Comparison of ENCODE assay signal across 11 mouse cellular contexts in the genomic region with DNA sequence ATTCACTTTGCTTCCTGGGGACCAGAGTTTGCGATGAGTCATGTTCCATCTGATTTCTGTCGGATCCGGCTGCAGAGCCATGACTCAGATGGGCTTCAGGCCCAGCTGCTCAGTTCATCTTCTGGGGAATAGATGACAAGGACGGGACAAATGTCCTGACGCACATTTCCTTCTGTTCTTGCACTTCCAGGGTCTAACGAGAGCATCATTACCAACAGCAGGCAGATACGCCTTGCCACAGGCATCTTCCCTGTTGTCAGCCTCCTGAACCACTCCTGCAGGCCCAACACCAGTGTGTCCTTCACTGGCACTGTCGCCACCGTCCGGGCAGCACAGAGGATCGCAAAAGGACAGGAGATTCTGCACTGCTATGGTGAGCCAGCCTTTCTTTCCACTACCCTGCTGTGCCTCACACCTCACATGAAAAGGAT. TPM values are rescaled to one million over a fixed set of nuclear protein-coding genes. Genes with fewer than 3 reads are reported as not detected.
DNase-seq lines count a peak whose midpoint lies in the region.
"Had no signal": no experiment of that assay in that cellular context is flagged by ENCODE, and none has a peak within 500 bp of the region (broad histone marks: within the 10 kb centered on the region; RNA-seq: fewer than 3 reads in every experiment).

No protein-coding gene starts in this region.

- DNase-seq in layer of hippocampus, adult 11-12 months (ENCODE audit: low spot score), result peak; percentile 58
- no peak for DNase-seq in layer of hippocampus, postnatal 10 days (ENCODE audit: low spot score in 2 of 2)
- DNase-seq in MN1 (ENCODE audit: low spot score), result peak; percentile 69
- peak; percentile 22 for DNase-seq in c-Kit-positive CD71-negative TER-119-negative erythroid progenitor cells, embryonic 14.5 days (ENCODE audit: low read depth)
- peak; percentile 45 for DNase-seq in left cerebral cortex, postnatal 14 days (ENCODE audit: low spot score in 2 of 2)
- no peak for DNase-seq in spleen, postnatal 14 days (ENCODE audit: low spot score in 2 of 2)
- no peak for DNase-seq in heart, adult 18-20 months
- DNase-seq in thymus, postnatal 0 days (ENCODE audit: low spot score), result no peak
- DNase-seq: lung, embryonic 14.5 days had no signal

- intact Hi-C loops in left cerebral cortex, postnatal 14 days (cut with DNase I), result loop anchor here (5.0 to 10.0 kb wide), 2 partner anchors 105 to 217 kb away; no protein-coding TSS in a partner anchor

RNA-seq across cellular contexts. Expression of gene Serpinf1, which starts 23.1 kb away (rescaled TPM):
- 10 to 100 TPM; 30.8 to 38.9 TPM for total RNA-seq in layer of hippocampus, postnatal 10 days (2021)
- 10 to 100 TPM; 16.4 to 17.5 TPM for total RNA-seq in left cerebral cortex, postnatal 14 days (2021)
- 10 to 100 TPM; 16.0 to 21.0 TPM for total RNA-seq in heart, adult 18-20 months (2021)
- 44.9 and 47.7 TPM in 2 replicates for polyA plus RNA-seq in thymus, postnatal 0 days (2015; fragmentation: Nextera tagmentation; extraction: Ambion mirVana)

RNA-seq across cellular contexts. Expression of gene Serpinf2, which starts 40.0 kb away (rescaled TPM):
- total RNA-seq in layer of hippocampus, postnatal 10 days (2021), result under 1 TPM; 0.49 to 0.64 TPM
- not detected for total RNA-seq in left cerebral cortex, postnatal 14 days (2021)
- total RNA-seq in heart, adult 18-20 months (2021), result not detected
- 0.10 TPM in 1 of 2 replicates, not detected in the other for polyA plus RNA-seq in thymus, postnatal 0 days (2015; fragmentation: Nextera tagmentation; extraction: Ambion mirVana)
- total RNA-seq: hematopoietic stem cell, adult 5-6 weeks; midbrain, postnatal 0 days had no signal
- polyA plus RNA-seq: midbrain, postnatal 0 days had no signal

RNA-seq across cellular contexts. Expression of gene Smyd4, which starts 51.2 kb away (rescaled TPM):
- total RNA-seq in layer of hippocampus, postnatal 10 days (2021), result 10 to 100 TPM; 13.2 to 13.7 TPM
- 10 to 100 TPM; 10.6 to 11.6 TPM for total RNA-seq in left cerebral cortex, postnatal 14 days (2021)
- total RNA-seq in heart, adult 18-20 months (2021), result 1 to 10 TPM; 5.9 to 7.2 TPM
- 6.2 and 9.5 TPM in 2 replicates for polyA plus RNA-seq in thymus, postnatal 0 days (2015; fragmentation: Nextera tagmentation; extraction: Ambion mirVana)

RNA-seq across cellular contexts. Expression of gene Rpa1, which starts 51.3 kb away (rescaled TPM):
- 10 to 100 TPM; 55.2 to 61.9 TPM for total RNA-seq in layer of hippocampus, postnatal 10 days (2021)
- 10 to 100 TPM; 43.8 to 47.9 TPM for total RNA-seq in left cerebral cortex, postnatal 14 days (2021)
- total RNA-seq in heart, adult 18-20 months (2021), result 10 to 100 TPM; 54.4 to 59.6 TPM
- polyA plus RNA-seq in thymus, postnatal 0 days (2015; fragmentation: Nextera tagmentation; extraction: Ambion mirVana), result 145 and 158 TPM in 2 replicates

RNA-seq across cellular contexts. Expression of gene Wdr81, which starts 55.1 kb away (rescaled TPM):
- total RNA-seq in layer of hippocampus, postnatal 10 days (2021), result 10 to 100 TPM; 18.7 to 18.9 TPM
- 10 to 100 TPM; 20.0 to 20.7 TPM for total RNA-seq in left cerebral cortex, postnatal 14 days (2021)
- total RNA-seq in heart, adult 18-20 months (2021), result 1 to 10 TPM; 7.6 to 8.3 TPM
- polyA plus RNA-seq in thymus, postnatal 0 days (2015; fragmentation: Nextera tagmentation; extraction: Ambion mirVana), result 5.7 and 5.9 TPM in 2 replicates

Comparison
In these comparisons a context has a peak if more than half of its experiments do, and no peak if none do; other contexts are left out.
1. DNase-seq: peak in layer of hippocampus, adult 11-12 months (single experiment), MN1 (single experiment), c-Kit-positive CD71-negative TER-119-negative erythroid progenitor cells, embryonic 14.5 days (single experiment) and left cerebral cortex, postnatal 14 days (2 of 2); none in layer of hippocampus, postnatal 10 days (0 of 2), spleen, postnatal 14 days (0 of 2), heart, adult 18-20 months (0 of 2) and thymus, postnatal 0 days (single experiment).